14 mouse cellular contexts compared by ENCODE assay signal in the genomic region with DNA sequence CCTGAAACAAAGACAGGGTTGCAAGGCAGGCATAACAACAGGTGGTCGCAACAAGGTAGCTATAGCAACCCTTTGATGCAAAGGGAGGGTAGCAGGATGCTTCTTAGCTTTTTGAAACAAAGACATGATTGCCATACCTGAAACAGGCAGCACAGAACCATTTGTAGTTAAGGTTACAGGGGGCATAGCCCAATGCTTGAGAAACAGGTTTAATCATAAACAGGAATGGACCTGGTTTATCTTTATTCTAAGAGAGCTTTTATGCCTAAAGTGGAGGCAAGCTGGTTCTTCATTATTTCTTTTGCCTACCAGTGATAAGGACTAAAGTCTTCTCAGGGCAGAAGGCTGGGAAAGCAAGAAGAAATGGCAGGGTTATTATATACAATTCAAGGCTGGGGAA.
"Had no signal": no experiment of that assay in that cellular context is flagged by ENCODE, and none has a peak within 500 bp of the region (broad histone marks: within the 10 kb centered on the region; RNA-seq: fewer than 3 reads in every experiment).

No protein-coding gene starts in this region.

- H3K4me2 ChIP-seq: limb, embryonic 15.5 days; liver, embryonic 12.5 days; liver, embryonic 15.5 days; midbrain, embryonic 11.5 days had no signal

- DNase-seq: kidney, adult 11 months; left cerebral cortex, postnatal 4 days; lung, adult 2 months; lung, postnatal 14 days; lung, postnatal 4 days; midbrain, embryonic 14.5 days; thymus, adult 18-20 months; thymus, postnatal 4 days had no signal

- H3K27me3 ChIP-seq: limb, embryonic 15.5 days; liver, embryonic 15.5 days had no signal

- ATAC-seq: liver, embryonic 12.5 days had no signal

- H3K36me3 ChIP-seq: liver, embryonic 12.5 days; liver, embryonic 15.5 days had no signal

- H3K4me3 ChIP-seq: limb, embryonic 12.5 days; limb, embryonic 15.5 days; liver, embryonic 12.5 days; liver, embryonic 15.5 days had no signal

- H3K9ac ChIP-seq: limb, embryonic 12.5 days; limb, embryonic 15.5 days; liver, embryonic 12.5 days; liver, embryonic 15.5 days had no signal

- H3K9me3 ChIP-seq: limb, embryonic 12.5 days; limb, embryonic 15.5 days; liver, embryonic 12.5 days; liver, embryonic 15.5 days had no signal

- H3K27ac ChIP-seq: kidney, postnatal 0 days; limb, embryonic 15.5 days; liver, embryonic 12.5 days; liver, embryonic 15.5 days had no signal
